Mouse (Mus musculus): ENCODE results near the gene Itga5. TPM values are rescaled to one million over a fixed set of nuclear protein-coding genes. Genes with fewer than 3 reads are reported as not detected.
A peak's percentile ranks its signal among the peaks of the same experiment; 100 is the strongest.

Gene Itga5
- polyA plus RNA-seq, 1 experiment from 2014 or later: 36.2 TPM

- Histone ChIP-seq H3K4me3 (ENCODE audit: low read depth, low read length) (no peak overlapping the region), H3K36me3 (ENCODE audit: control insufficient read depth, insufficient read depth, low read length) (no peaks in the 10 kb centered on the region), H3K4me2 (replicated peaks; ENCODE audit: low read depth) (no peak overlapping the region), H3K9ac (ENCODE audit: low read length) (no peak overlapping the region), H3K27me3 (ENCODE audit: control insufficient read depth, insufficient read depth, low read length) (no peaks in the 10 kb centered on the region), H3K27ac (replicated peaks) (no peak overlapping the region; the same call in 1 of the 2 replicates), H3K9me3 (ENCODE audit: control insufficient read depth, low read length) (no peaks in the 10 kb centered on the region), H3K4me1 (replicated peaks; ENCODE audit: control insufficient read depth, insufficient read depth) (peaks cover 3% of the 10 kb centered on the region; the same call in 1 of the 2 replicates)
- 50% methylated on average over 5 of the region's 5 CpGs for WGBS
- no peak for ATAC-seq (ENCODE audit: low FRiP score, low TSS enrichment)
- TF ChIP-seq EP300 (optimal IDR thresholded peaks at IDR 0.05): no peak
- TF ChIP-seq CTCF (IDR thresholded peaks at IDR 0.05; ENCODE audit: low read depth): no peak
- no peak for DNase-seq (ENCODE audit: low spot score)
Observed at GRCm38 (mm10) chr15:103333081-103333615, 33.4 kb downstream of the Itga5 start.

GRCm38 (mm10) chr15:103323455-103324247 lies 42.9 kb downstream of the Itga5 start:
- TF ChIP-seq EP300 (optimal IDR thresholded peaks at IDR 0.05) (no peak), CTCF (IDR thresholded peaks at IDR 0.05; ENCODE audit: low read depth) (peak; percentile 96)
- H3K27me3 ChIP-seq (ENCODE audit: control insufficient read depth, insufficient read depth, low read length): no peaks in the 10 kb centered on the region
- H3K4me1 ChIP-seq (replicated peaks; ENCODE audit: control insufficient read depth, insufficient read depth): 0 out of 2 replicates have a peak, but pooled peaks cover 2% of the 10 kb centered on the region
- DNase-seq (ENCODE audit: low spot score): peak; percentile 92
- H3K9me3 ChIP-seq (ENCODE audit: control insufficient read depth, low read length): no peaks in the 10 kb centered on the region
- peak; percentile 94 for ATAC-seq (ENCODE audit: low FRiP score, low TSS enrichment)
- 1% methylated on average over 23 of the region's 40 CpGs for WGBS
- H3K36me3 ChIP-seq (ENCODE audit: control insufficient read depth, insufficient read depth, low read length): no peaks in the 10 kb centered on the region
- peak overlapping the region; percentile 83 for H3K9ac ChIP-seq (ENCODE audit: low read length)
- H3K4me2 ChIP-seq (replicated peaks; ENCODE audit: low read depth): peak overlapping the region; percentile 97
- H3K4me3 ChIP-seq (ENCODE audit: low read depth, low read length): peak overlapping the region; percentile 64
- peak overlapping the region; percentile 73 for H3K27ac ChIP-seq (replicated peaks)

- 3% methylated on average over 15 of the region's 26 CpGs for WGBS
- TF ChIP-seq EP300 (optimal IDR thresholded peaks at IDR 0.05) (no peak), CTCF (IDR thresholded peaks at IDR 0.05; ENCODE audit: low read depth) (0 out of 2 replicates have a peak, but pooled peaks have one; percentile 0)
- ATAC-seq (ENCODE audit: low FRiP score, low TSS enrichment) (peak; percentile 53; the same call in 1 of the 2 replicates), DNase-seq (ENCODE audit: low spot score) (no peak)
- Histone ChIP-seq H3K9me3 (ENCODE audit: control insufficient read depth, low read length) (no peaks in the 10 kb centered on the region), H3K4me3 (ENCODE audit: low read depth, low read length) (peak overlapping the region; percentile 64), H3K36me3 (ENCODE audit: control insufficient read depth, insufficient read depth, low read length) (no peaks in the 10 kb centered on the region), H3K27ac (replicated peaks) (peak overlapping the region; percentile 73; the same call in 1 of the 2 replicates), H3K4me2 (replicated peaks; ENCODE audit: low read depth) (peak overlapping the region; percentile 97), H3K9ac (ENCODE audit: low read length) (peak overlapping the region; percentile 83), H3K27me3 (ENCODE audit: control insufficient read depth, insufficient read depth, low read length) (no peaks in the 10 kb centered on the region), H3K4me1 (replicated peaks; ENCODE audit: control insufficient read depth, insufficient read depth) (0 out of 2 replicates have a peak, but pooled peaks cover 2% of the 10 kb centered on the region)
Observed at GRCm38 (mm10) chr15:103323070-103323454, 43.5 kb downstream of the Itga5 start.

GRCm38 (mm10) chr15:103322396-103322795 lies 44.2 kb downstream of the Itga5 start:
- 66% methylated on average over 4 of the region's 4 CpGs for WGBS
- TF ChIP-seq CTCF (IDR thresholded peaks at IDR 0.05; ENCODE audit: low read depth): no peak
- TF ChIP-seq EP300 (optimal IDR thresholded peaks at IDR 0.05): no peak
- ATAC-seq (ENCODE audit: low FRiP score, low TSS enrichment): no peak
- Histone ChIP-seq H3K9ac (ENCODE audit: low read length) (peak overlapping the region; percentile 83; the same call in 1 of the 2 replicates), H3K4me3 (ENCODE audit: low read depth, low read length) (peak overlapping the region; percentile 64), H3K27ac (replicated peaks) (no peak overlapping the region), H3K9me3 (ENCODE audit: control insufficient read depth, low read length) (no peaks in the 10 kb centered on the region), H3K4me2 (replicated peaks; ENCODE audit: low read depth) (peak overlapping the region; percentile 97), H3K27me3 (ENCODE audit: control insufficient read depth, insufficient read depth, low read length) (no peaks in the 10 kb centered on the region), H3K4me1 (replicated peaks; ENCODE audit: control insufficient read depth, insufficient read depth) (0 out of 2 replicates have a peak, but pooled peaks cover 2% of the 10 kb centered on the region), H3K36me3 (ENCODE audit: control insufficient read depth, insufficient read depth, low read length) (no peaks in the 10 kb centered on the region)
- DNase-seq (ENCODE audit: low spot score): no peak

GRCm38 (mm10) chr15:103321076-103321475 lies 45.5 kb downstream of the Itga5 start:
- 45% methylated on average over 1 of the region's 1 CpGs for WGBS
- no peak for DNase-seq (ENCODE audit: low spot score)
- H3K4me3 ChIP-seq (ENCODE audit: low read depth, low read length): no peak overlapping the region
- H3K9ac ChIP-seq (ENCODE audit: low read length): no peak overlapping the region
- no peak overlapping the region for H3K27ac ChIP-seq (replicated peaks)
- TF ChIP-seq CTCF (IDR thresholded peaks at IDR 0.05; ENCODE audit: low read depth): peak; percentile 66
- no peak for TF ChIP-seq EP300 (optimal IDR thresholded peaks at IDR 0.05)
- no peak for ATAC-seq (ENCODE audit: low FRiP score, low TSS enrichment)
- H3K9me3 ChIP-seq (ENCODE audit: control insufficient read depth, low read length): no peaks in the 10 kb centered on the region
- H3K4me2 ChIP-seq (replicated peaks; ENCODE audit: low read depth): no peak overlapping the region
- 0 out of 2 replicates have a peak, but pooled peaks cover 2% of the 10 kb centered on the region for H3K4me1 ChIP-seq (replicated peaks; ENCODE audit: control insufficient read depth, insufficient read depth)
- H3K27me3 ChIP-seq (ENCODE audit: control insufficient read depth, insufficient read depth, low read length): no peaks in the 10 kb centered on the region
- no peaks in the 10 kb centered on the region for H3K36me3 ChIP-seq (ENCODE audit: control insufficient read depth, insufficient read depth, low read length)

All from stomach, postnatal 0 days (tissue).